Mouse (Mus musculus) thymus, postnatal 36 days (tissue): ENCODE measurements around the gene Batf3.
A peak's percentile ranks its signal among the peaks of the same experiment; 100 is the strongest.

Experiments used
- DNase-seq, 2 experiments: peaks; one replicate each; pipeline ENCODE4 v3.0.0; 2022; ENCODE audit warnings: mixed read lengths in 2 of 2

The Batf3 gene

GRCm38 (mm10) chr1:191086960-191087359 lies 10.7 kb upstream of the Batf3 start:
- no peak for DNase-seq

- DNase-seq, result no peak
Measured at GRCm38 (mm10) chr1:191087955-191088354, 9.7 kb upstream of the Batf3 start.

- DNase-seq, result no peak
Measured at GRCm38 (mm10) chr1:191089355-191089754, 8.3 kb upstream of the Batf3 start.

DNA sequence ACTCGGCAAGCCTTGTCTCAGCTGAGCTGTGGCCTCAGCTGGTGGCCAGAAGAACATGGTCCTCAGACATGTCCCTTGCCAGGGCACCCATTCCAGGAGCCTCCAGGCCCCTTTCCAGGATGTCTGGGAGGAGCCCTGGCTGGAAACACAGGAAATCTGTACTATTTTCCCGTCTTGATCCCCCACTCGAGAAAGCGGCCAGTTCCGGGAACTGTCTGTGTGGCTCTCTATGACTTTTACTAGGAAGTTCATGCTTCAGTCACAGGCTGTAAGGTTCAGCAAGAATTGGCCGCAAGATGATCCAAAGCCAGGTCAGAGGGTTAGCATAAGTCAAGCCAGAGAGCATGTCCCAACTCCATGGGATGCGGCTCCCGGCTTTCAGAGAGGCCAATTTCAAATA lies 5.6 kb upstream of the Batf3 start:
- no peak for DNase-seq

DNA sequence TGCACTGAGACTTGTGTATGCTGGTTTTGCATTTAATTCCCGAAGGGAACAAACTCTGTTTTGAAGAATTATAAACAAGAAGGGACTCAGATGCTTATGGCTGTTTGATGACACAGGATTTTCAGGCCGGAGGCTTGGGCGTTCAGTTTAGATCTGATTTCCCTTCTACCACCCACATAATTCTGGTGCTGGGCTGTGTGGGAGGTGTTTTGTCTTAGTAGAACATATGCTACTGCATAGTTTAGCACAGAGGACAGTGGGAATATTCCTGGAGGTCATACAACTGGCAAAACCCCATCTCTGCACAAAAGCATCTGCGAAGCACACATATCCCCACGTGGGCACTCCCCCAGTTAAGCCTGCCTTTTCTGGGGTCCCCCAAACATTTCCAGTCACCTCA lies 4.1 kb upstream of the Batf3 start:
- DNase-seq, result no peak

DNA sequence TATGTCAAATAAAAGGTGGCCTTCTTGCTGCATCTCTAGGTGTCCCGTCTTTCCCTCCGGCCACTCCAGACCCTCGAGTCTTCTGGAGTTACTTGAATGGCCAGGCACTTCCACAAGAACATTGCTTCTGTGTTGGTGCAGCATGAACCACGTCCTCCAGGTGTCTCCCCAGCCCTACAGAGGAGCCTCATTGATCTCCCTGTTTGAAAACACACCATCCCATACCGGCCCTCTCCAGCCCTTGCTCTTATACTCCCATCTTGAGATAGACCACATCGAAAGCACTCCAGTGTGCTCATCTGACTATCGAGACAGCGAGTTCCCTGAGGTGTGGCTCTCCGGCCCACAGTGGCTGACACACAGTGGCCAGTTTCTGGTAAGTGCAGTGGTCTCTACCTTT lies 2.6 kb upstream of the Batf3 start:
- DNase-seq, result no peak

- no peak for DNase-seq
Measured at GRCm38 (mm10) chr1:191096871-191097681, 571 bp upstream of the Batf3 start.

- DNase-seq, result no peak
Measured at GRCm38 (mm10) chr1:191099114-191099513, 1.5 kb downstream of the Batf3 start.

DNA sequence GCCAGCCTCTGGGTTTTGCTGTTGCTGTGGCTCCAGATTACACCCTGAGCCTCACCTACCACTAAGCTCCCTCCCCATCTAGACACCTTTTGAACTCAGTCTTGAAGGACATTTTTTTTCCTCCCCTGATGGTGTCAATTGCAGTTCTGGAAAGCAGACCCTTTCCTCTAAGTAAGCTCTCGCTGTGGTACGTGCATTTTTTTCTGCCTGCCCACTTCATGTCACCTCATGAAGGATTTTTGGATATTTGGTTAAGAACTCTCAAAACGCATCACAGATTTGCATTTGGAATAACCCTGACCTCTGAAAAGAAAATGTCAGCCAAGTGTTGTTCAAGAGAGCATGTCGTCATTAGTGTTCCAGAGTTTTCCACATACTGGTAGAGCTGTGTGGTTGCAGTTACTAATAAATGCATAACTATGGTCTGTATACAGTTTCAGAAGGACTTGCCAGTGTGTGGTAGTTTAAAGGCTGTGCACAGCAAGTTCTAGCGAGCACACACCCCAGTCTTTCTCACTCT lies 2.2 kb downstream of the Batf3 start:
- DNase-seq, result no peak

DNA sequence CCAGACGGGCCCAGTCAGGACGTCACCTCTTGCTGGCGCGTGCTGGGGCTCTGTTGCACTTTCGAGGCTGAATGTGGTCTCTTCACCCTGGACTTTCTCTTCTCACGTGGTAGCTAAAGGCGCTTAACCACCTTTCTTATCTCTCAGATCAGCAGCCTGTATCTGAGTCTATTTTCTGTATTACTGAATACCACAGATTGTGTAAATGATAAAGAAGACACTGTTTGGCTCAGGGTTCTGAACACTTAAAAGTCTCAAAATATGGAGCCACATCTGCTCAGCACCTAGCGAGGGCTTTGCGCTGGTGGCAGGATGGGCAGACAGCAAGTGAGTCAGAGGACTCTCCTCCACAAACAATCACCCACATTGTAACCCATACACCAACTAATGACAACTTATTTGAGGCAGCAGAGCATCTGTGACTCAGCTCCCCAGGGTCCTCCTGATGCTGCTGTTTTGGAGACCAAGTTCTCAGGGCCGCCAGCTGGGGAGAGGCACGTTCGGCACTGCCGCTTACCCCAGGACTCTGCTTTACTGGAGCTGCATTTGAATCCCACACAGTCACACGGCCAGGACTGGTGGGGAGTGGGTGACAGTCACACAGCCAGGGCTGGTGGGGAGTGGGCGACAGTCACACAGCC lies 5.2 kb downstream of the Batf3 start:
- no peak for DNase-seq

- no peak for DNase-seq
Measured at GRCm38 (mm10) chr1:191105246-191105645, 7.6 kb downstream of the Batf3 start.

GRCm38 (mm10) chr1:191107306-191107705 lies 9.7 kb downstream of the Batf3 start:
- DNase-seq, result no peak

- DNase-seq, result no peak
Measured at GRCm38 (mm10) chr1:191109907-191110306, 12.3 kb downstream of the Batf3 start.

GRCm38 (mm10) chr1:191111146-191111545 lies 13.5 kb downstream of the Batf3 start:
- no peak for DNase-seq

DNA sequence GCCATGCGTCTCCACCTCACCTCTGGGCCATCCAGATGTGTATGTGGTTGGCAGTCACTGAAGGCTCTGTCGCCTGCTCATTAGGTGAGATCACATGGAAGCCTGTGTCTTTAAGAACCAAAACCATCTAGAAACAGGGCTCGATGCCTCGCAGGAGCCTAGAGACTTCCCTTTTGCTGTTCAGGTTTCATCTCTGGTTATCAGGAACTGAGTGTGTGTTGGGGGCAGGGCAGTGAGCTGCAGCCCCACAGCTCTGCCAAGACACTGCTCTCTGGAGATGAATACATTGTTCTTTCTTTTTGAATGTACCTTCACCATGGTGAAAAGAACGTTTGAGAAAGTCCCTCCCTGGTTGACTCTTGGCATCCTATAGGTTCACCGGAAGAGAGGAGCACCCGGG lies 17.2 kb downstream of the Batf3 start:
- DNase-seq, result no peak

GRCm38 (mm10) chr1:191115514-191116238 lies 18.0 kb downstream of the Batf3 start:
- no peak for DNase-seq

- DNase-seq, result no peak
Measured at GRCm38 (mm10) chr1:191122744-191123143, 25.1 kb downstream of the Batf3 start.

- no peak for DNase-seq
Measured at GRCm38 (mm10) chr1:191123696-191124095, 26.0 kb downstream of the Batf3 start.

- no peak for DNase-seq
Measured at GRCm38 (mm10) chr1:191124288-191124687, 26.6 kb downstream of the Batf3 start.

- DNase-seq, result peak; percentile 67 to 71
Measured at GRCm38 (mm10) chr1:191125811-191126638, 28.4 kb downstream of the Batf3 start.

GRCm38 (mm10) chr1:191131692-191132091 lies 34.0 kb downstream of the Batf3 start:
- no peak for DNase-seq

DNA sequence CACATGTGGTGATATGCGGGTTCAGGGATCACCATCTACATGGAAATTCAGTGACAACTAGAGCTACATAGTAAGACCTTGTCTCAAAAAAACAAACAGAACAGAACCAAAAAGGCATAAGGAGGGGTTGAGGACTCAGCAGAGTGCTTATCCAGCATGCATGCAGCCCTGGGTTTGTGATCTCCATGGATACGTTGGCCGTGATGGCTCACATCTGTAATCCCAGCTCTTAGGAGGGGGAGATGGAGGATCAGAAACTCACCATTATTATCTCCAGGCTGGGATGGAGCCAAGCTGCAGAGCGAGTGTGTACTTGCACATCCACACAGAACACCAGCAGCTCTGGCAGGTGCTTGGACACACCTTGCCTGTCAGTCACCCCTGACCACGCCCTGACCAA lies 34.6 kb downstream of the Batf3 start:
- no peak for DNase-seq

DNA sequence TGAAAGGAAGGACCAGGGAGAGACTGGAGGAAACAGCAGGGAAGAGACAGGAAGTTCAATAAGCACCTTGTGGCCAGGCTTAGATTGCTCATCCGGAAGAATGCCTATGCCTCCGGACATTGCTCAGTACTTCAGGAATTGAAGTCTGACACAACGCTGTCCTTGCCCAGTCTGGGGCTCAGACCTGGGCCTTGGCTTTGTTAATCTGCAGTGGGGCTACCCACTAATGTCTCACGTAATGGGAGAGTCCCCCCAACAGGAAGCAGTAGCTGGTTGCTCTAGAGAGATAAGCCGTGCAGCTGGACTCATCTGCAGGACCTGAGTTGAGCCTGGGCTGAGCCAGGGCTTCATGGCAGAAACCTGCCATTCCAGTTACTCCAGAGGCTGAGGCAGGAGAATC lies 35.3 kb downstream of the Batf3 start:
- no peak for DNase-seq
